Mouse (Mus musculus) cerebellum, adult 11 months (tissue): Measurements from ENCODE around the gene Rrp1b.
A peak's percentile ranks its signal among the peaks of the same experiment; 100 is the strongest.
"Not testable (repeated sequence)": the region's sequence is repeated elsewhere in the genome, so short reads cannot be mapped to it uniquely, and the experiment has no call there.

ENCODE experiments used
- DNase-seq: peaks from one replicate; pipeline ENCODE4 v3.0.0; 2022

Rrp1b gene

DNA sequence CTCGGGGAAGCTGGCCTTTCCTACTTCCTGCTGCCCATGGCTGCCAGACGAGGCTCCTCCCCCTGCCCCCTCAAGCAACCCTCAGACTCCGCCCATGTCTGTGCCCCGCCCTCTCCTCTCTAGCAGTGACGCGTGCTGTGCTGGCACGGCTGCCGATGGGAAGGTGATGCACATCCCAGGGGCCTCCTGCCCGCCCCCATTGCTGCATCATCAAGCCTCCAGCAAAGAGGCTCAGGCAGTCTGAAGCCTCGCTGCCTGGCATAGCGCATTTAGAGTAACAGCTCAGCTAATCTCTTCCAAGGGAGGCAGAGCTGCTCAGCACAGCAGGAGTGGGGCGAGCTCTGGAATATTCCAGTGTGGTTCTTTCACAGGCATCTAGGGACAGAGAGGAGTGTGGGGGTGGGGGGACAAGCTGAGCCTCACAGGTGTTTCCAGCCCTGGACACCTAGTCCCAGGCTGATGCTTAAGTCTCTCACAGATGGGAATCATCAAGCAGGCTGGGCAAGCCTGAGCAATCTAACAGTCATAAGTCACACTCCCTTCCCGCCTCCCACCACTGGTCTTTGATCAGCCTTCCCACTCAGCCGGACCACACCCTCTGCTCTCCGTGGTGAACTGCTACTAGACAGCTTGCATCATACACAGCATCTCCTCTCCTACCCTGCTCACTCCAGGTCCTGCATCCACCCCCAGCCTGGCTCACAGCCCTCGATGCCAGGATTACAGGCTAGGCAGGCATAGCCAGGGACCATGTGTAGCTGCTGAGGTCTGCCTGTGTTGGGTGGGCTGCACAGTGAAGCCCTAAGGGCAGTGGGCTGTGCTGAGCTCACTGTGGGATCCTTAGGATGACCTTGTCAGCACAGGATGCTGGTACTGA is 55.7 kb downstream of the Rrp1b start:
- DNase-seq = not testable (repeated sequence)

DNA sequence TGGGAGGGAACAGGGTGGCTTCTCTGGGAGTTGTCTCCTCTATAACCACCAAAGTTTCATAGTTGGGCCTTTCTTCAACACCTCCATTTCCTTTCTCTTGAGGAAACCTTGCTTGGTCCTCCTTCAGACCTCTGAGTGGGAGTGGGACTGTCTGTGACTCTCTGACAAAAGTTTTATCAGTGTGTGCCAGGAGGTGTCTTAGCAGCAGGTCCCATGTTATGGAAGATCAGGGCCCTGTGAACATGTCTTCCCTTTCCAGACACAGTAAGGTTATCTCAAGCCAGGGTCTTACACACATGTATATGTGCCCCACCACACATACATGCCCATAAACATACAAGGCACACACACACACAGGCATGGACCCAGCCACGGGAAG is 56.3 kb downstream of the Rrp1b start:
- DNase-seq = no peak

DNA sequence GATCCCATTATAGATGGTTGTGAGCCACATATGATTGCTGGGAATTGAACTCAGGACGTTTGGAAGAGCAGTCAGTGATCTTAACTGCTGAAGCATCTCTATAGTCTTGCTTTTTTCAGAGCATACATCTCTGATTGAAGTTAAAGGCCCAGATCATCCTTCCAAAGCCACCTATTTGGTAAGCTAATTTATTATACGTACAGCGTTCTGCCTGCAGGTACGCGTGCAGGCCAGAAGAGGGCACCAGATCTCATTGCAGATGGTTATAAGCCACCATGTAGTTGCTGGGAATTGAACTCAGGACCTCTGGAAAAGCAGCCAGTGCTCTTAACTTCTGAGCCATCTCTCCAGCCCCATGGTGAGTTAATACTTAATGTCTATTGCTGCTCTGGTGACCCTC is 57.0 kb downstream of the Rrp1b start:
- no peak for DNase-seq

DNA sequence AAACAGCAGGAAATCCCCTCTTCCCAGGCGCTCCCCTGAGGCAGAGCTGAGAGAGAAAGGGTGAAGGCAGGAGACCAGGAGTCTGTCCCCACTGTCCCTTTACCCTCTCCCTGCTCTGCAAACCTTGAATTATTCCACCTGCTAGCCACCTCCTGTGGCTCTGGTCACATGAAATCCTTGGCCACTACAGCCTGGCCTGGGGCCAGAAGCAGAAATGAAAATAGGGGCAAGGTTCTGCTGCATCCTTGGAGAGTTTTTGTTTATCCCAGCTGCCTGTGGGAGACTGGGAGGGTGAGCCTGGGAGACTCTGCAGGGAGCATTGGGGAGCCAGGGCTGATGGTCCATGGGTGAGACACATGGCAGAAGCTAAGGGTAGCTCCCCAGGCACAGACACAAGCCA is 61.8 kb downstream of the Rrp1b start:
- no peak for DNase-seq

DNA sequence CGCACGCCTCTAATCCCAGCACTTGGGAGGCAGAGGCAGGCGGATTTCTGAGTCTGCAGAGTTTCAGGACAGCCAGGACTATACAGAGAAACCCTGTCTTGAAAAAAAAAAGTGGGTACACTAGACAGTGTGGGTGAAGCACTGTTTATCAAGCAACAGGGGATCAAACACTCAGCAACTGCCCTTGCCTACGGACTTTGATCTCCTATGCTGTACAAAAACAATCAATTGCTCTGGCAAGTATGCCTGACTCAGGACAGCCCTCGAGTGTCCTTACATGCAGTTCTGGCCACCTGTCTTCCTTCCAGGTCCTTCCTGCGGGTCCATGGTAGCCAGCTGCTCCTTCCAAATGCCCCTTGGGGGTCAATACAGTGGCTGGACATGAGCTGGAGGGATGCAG is 63.0 kb downstream of the Rrp1b start:
- not testable (repeated sequence) for DNase-seq

- DNase-seq = no peak
Observed at GRCm38 (mm10) chr17:32099574-32099942, 63.7 kb downstream of the Rrp1b start.

DNA sequence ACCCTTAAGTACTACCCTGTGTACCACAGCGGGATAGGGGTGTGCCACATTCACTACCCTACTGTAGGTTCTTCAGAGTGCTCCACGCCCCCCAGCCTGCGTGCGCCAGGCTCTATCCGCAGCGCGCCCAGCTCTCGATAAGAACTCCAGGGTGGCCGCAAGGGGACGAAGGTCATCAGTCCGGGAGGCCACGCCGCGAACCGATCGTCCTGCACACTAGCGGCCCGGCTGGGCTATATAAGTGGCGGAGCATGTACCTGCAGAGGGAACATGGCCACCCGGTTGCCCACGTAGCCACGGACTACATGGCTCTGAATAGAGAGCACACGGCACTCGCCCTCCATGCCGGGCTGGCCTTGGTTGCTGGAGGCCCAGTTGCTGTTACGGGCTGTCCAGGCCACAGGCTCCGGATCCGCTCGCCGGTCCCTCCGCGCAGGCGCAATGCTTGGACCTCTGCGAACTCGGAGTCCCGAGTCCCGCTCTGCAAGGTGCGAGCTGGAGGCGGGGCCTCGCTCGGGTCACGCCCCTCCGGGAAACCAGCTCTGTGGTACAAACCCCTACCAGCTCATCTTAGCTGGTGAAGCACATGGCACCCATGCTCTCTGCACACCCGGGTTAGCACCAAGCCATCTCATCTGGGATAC is 64.2 kb downstream of the Rrp1b start:
- DNase-seq = peak; percentile 37

DNA sequence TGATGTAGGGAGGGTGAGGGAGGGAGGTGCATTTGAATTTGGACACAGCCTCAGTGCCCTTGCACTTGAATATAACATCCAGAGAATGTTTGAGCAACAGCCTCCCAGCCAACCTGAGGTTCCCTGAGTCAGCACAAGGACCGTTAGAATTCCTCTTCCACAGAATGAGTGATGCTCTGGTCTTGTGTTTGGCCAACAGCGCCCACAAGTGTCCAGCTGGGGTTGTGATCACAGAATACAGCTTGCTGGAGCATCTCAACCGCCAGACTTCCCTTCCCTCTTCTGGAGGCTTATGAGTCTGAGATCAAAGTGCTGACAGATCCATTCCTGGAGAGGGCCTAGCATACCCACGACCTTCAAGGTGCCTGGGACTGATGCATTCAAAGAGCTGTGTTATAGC is 67.2 kb downstream of the Rrp1b start:
- no peak for DNase-seq

- DNase-seq = no peak
Observed at GRCm38 (mm10) chr17:32106358-32106757, 70.5 kb downstream of the Rrp1b start.

DNA sequence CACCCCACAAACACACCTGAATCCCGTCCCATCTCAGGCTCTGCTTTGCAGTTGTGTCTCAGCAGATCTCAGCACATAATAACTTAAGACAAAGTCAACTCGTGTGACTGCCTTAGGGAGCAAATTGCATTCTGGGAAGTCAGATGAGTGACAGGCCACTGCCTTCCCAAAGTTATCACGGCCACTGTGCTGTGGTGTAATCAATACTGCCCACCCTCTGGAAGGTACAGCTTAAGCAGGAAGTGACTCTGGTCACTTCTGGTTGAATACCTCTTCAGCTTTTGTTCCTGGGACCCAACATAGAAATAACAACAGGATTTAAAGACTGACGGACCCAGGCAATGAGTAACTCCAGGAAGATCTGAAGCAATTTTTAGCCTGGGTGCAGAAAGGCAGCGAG is 72.0 kb downstream of the Rrp1b start:
- no peak for DNase-seq

- not testable (repeated sequence) for DNase-seq
Observed at GRCm38 (mm10) chr17:32108320-32109011, 72.6 kb downstream of the Rrp1b start.

- no peak for DNase-seq
Observed at GRCm38 (mm10) chr17:32109201-32109940, 73.5 kb downstream of the Rrp1b start.

DNA sequence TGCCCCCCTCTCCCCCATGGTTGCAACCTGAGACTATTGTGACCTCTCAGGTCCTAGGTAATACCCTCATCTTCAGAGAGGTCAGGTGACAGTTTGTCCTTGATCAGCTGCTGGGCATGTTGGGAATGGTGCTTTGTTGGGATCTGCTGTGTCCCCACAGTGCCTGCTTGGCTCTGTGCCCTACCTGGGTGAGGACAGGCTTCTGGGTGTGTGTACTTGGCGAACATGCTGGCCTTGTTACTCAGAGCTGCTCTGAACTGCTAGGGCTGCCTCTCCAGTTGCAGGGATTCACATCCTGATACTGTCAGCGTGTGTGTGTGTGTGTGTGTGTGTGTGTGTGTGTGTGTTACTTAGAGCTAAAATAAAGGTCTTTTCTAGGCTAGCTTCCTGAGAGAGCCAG is 74.5 kb downstream of the Rrp1b start:
- no peak for DNase-seq

- DNase-seq = no peak
Observed at GRCm38 (mm10) chr17:32110980-32111780, 75.3 kb downstream of the Rrp1b start.
